Mouse (Mus musculus) ZHBTc4 (cell line): Measurements from ENCODE around the gene Gatad2b.
A peak's percentile ranks its signal among the peaks of the same experiment; 100 is the strongest.
"Not testable (repeated sequence)": the region's sequence is repeated elsewhere in the genome, so short reads cannot be mapped to it uniquely, and the experiment has no call there.

Experiments used
- DNase-seq: peaks from one replicate; pipeline ENCODE4 v3.0.0-alpha.2; 2011; ENCODE audit warnings: low read depth, low spot score

The Gatad2b gene

DNA sequence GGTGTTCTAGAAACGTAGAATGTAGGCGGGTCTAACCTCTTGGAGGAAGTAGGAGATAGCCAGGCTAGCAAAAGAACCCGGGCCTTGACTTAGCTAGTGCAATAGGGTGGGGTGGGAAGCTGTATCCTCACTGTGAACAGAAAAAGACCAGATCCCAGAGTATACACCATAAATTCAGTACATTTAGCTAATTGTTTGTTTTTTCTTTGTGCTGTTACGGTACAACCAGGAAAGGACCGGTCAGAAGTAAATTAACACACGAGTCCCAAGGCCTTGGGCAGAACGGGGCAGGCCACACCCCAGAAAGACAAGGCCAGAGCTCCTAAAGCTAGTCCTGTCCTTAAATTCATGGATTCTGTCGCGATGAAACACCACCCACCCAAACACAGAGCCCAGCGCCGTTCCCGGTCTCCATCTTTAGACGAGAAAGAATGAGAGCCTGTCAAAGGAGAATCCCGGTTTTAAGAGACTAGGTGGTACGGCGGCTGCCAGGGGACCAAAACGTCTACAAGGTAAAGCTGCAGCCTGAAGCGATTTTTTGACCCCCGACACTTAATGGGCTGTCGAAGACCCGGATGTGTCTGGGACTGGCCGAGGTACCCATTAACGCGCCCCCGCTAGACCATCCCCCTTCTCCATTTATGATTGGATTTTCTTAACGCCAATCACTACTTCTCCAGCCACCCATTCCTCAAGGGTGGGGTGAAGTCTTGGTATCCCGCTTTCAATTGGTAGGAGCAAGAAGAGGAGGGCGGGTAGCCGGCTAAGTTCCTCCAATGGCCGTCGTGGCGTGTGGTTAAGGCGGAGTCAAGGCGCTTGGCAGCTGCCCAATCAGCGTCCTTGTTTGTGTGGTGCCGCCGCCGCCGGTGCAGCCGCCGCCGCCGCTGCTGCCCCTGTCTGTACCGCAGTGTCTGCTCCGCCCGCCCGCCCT lies at the start of gene Gatad2b:
Gene Gatad2b, plus strand, starts transcription at position 834 of the 931 bp plus-strand sequence.
- peak; percentile 100 for DNase-seq

DNA sequence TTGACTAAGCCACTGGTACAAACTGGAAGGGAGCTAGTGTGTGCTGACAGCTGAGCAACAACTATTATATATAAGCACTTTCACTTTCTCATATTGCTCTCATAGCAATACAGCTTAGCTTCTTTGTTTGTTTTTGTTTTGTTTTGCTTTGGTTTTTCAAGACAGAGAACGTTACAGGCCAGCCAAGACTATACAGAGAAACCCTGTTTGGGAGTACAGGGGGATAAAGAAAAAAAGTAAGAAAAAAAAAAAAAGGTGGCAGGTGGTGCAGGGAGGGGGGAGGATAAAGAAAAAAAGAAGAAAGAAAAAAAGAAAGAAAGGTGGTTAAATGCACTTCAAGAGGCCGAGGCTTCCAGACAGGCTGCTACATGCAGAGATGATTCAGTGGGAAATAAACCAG lies 47.6 kb upstream of the Gatad2b start:
- no peak for DNase-seq

DNA sequence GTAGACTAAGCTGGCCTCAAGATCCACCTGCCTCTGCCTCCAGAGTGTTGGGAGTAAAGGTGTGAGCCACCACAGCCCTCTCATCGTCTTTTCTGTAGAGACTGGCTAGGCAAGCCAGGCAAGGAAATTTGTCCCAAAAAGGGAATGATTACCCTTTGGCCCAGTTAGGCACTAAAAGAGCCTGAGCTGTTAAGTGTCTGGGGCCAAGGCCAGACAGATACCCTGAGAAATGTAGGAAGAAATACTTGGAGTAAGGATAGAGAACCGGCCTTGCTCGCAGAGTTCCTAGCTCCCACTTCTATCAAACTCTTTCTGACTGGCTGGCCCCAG lies 45.4 kb upstream of the Gatad2b start:
- no peak for DNase-seq

DNA sequence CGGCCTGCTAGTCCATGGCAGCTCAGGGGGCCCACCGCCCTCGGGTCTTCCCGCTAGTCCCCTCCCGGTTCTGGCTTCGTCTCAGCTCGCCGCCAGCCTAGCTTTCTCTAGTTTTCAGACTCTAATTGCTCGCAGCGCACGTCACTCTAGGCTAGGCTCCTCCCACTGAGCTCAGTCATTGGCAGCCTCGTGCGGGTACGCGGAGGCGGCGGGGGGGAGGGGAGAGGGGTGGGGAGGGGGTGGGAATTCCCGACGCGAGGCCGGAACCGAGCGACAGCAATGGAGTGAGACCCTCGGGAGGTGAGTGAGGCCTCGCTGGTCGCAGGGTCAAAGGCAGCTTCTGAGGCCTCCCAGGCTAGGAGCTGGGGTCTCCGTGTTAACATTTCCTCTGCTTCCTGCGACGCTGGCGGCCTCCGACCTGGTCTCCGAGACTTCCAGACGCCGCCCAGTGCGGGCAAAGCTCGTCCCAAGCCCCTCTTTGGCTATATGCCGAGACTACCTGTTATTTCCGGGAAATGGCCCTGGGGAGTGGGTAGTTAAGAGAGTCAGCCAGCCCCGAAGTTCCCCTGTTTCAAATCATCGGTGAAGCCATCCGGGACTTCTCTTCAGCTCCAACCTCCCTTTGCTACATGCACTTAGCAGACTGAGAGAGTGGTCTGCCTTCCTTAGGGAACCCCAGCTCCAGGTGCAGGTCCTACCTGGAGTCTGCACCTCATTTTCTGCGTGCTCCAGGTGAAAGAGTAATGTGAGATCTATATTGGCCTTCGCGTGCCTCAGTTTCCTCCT lies 44.8 kb upstream of the Gatad2b start, which contains the start of gene Slc39a1:
Gene Slc39a1, plus strand, starts transcription at position 213 of the 786 bp plus-strand sequence.
- DNase-seq: peak; percentile 96

DNA sequence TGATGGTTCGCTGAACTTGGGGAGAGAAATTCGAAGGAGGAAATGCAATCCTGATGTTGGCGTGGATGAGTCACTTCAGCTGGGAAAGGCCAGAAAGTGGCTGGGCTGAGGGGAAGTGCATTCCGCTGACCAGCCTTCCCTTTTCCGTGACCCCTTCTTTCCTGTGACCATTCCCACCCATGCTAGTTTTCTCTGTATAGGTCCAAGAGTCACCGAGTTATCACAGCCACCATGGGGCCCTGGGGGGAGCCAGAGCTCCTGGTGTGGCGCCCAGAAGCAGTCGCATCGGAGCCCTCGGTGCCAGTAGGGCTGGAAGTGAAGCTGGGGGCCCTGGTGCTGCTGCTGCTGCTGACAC lies 44.3 kb upstream of the Gatad2b start:
- DNase-seq: no peak

DNA sequence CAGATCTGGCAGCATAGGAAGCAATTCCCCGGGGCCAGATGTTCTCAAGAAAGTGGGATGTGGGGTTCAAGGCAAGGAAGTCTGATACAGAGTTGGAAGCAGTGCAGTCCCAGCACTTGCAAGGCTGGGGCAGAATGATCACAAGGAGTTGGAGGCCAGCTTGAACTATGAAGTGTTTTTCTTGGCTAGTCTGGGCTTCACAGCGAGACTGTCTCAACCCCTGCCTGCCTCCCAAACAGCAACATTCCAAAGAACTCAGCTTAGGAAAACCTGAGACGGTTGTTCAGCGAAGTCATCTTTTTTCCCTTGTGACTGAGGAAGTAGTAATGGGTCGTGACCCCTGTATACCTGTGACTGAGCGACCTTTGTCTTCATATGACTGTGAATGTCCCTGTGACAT lies 42.2 kb upstream of the Gatad2b start:
- DNase-seq: no peak

DNA sequence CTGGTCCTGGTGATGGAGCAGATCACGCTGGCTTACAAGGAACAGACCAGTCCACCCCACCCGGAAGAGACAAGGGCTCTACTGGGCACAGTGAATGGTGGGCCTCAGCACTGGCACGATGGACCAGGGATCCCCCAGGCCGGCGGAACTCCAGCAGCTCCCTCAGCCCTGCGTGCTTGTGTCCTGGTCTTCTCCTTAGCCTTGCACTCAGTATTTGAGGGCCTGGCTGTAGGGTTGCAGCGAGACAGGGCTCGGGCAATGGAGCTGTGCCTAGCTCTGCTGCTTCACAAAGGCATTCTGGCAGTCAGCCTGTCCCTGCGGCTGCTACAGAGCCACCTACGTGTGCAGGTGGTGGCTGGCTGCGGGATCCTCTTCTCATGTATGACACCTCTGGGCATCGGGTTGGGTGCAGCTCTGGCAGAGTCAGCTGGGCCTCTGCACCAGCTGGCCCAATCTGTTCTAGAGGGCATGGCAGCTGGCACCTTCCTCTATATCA lies 41.2 kb upstream of the Gatad2b start:
- DNase-seq: not testable (repeated sequence)

DNA sequence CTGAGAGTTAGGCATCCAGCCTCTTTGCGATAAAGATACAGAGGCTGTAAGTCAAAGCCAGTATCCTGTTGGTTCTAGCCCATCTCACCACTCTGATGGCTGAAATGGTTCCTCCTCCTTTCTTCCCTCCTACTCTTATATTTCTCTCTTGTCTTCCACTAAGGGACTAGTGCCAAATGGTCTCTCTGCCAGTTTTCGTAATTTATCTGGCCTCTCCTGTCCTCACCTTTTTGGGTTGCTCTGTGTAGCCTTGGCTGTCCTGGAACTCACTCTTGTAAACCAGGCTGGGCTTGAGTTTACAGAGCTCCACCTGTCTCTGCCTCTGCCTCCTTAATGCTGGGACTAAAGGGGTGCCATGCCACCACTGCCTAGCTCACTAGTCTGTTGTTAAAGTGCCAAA lies 40.3 kb upstream of the Gatad2b start:
- DNase-seq: not testable (repeated sequence)

DNA sequence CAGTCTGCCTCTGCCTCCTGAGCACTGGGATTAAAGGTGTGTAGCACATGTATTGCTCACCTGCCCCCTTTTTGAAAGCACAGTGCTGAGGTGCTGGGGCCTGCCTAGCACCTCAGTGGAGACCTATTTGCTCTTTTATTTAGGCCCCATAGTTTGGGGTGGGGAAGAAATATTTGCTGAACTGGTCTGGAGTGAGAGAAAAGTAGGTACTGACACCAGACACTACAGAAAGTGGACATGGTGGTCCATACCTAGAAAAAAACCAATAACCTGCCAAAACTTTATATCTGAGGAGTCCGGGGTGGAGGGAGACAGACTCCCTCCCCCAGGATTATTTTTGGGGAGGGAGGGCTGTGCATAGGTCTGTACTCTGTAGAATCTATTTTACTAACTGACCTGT lies 39.8 kb upstream of the Gatad2b start:
- not testable (repeated sequence) for DNase-seq

DNA sequence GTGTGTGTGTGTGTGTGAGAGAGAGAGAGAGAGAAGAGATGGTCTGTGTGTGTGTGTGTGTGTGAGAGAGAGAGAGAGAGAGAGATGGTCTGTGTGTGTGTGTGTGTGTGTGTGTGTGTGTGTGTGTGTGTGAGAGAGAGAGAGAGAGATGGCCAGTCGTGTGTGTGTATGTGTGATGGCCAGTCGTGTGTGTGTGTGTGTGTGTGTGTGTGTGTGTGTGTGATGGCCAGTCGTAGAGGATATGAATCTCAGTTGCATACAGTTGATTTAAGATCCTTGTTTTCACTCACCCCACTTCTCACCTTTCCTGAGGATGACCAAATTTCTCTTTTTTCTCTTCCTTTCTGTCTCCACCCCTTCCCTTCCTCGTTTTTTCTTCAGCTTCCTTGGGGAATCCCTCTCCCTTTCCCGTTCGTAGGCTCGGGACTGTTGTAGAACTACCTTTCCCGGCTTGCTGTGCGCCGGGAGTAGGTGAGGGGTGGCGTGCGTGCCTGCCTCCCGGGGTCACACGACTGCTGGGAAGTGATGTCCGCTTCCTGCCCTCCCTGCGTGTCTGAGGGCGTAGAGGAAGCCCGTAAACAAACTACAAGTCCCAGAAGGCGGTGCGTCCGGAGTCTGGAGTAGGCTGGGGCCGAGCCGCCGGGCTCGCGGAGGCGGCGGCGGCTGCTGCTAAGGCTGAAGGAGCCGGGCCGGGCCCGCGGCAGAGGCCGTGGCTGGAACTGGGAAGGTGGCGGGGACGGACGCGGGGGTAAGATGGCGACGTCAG lies 39.1 kb upstream of the Gatad2b start, which contains the start of gene Crtc2:
Gene Crtc2, plus strand, starts transcription at position 511 of the 766 bp plus-strand sequence.
- DNase-seq: peak; percentile 99

DNA sequence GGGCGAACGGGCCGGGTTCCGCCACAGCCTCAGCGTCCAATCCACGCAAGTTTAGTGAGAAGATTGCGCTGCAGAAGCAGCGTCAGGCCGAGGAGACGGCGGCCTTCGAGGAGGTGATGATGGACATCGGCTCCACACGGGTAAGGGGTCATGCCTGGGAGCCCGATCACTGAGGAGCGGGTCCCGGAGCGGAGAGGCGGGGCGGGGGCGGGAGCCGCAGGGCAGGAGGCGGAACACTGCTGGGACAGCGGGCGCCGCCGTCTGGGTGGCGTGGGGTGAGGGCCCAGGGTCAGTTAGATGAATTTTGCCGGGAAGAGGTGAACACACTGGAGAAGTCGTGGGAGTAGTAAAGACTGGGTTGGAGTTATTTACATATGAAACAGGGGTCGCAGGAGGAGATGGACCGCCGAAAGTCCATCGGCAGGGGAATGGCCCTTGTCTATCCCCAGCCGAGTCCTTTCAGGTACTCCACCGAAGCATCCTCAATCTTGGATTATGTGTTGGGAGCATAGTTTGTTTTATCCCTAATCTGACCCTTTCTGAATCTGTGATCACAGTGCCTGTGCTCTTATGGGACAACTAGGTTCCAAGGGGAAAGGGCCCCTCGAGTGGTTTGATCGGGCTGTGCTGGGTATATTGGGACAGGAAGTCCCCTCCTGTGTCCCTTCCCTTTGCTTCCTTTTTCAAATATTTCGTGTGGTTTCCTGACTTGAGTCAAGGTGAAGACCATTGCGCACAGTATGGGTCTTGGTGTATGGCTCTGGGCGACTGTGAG lies 38.4 kb upstream of the Gatad2b start:
- DNase-seq: peak; percentile 27

DNA sequence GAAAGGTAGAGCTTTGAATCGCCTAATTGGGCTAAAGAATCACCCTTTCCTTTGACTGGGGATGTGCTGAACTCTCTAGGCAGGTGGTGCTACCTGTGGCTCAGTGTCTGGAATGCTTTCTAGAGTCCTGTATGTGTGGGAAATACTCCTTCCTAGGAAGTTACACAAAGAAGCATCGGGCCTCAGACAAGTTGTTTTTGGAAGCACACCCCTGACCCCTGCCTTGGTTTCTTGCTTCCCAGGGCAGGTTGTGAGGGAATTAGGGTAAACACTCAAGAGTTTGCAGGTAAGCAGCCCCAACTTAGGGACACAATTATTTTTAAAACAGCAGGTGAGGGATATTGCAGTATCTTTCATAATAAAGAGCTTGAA lies 37.8 kb upstream of the Gatad2b start:
- no peak for DNase-seq

DNA sequence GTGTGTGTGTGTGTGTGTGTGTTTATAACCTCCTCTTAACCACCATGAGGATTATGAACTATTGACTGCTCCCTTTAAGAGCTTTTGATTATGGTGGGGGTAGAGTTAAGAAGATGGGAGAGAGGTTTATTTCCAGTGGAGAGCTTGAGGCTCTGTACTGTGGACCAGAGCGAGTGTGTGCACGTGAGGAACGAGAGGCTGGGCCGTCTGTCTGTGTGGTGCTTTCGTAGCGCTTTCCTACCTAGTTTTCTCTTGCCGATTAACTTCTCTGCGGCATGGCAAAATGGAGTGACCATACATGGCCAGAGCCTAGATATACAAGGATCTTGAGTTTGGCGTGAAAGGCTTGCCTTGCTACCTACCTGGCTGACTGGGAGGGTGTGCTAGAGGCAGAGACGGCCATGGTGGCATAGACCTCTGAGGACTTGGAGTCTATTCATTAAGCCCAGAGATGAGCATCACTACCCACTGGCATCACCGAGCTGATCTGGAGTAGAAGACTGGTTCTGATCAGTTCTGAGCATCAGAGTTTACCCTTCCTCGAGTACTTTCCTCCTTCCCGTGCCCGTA lies 37.1 kb upstream of the Gatad2b start:
- DNase-seq: no peak

DNA sequence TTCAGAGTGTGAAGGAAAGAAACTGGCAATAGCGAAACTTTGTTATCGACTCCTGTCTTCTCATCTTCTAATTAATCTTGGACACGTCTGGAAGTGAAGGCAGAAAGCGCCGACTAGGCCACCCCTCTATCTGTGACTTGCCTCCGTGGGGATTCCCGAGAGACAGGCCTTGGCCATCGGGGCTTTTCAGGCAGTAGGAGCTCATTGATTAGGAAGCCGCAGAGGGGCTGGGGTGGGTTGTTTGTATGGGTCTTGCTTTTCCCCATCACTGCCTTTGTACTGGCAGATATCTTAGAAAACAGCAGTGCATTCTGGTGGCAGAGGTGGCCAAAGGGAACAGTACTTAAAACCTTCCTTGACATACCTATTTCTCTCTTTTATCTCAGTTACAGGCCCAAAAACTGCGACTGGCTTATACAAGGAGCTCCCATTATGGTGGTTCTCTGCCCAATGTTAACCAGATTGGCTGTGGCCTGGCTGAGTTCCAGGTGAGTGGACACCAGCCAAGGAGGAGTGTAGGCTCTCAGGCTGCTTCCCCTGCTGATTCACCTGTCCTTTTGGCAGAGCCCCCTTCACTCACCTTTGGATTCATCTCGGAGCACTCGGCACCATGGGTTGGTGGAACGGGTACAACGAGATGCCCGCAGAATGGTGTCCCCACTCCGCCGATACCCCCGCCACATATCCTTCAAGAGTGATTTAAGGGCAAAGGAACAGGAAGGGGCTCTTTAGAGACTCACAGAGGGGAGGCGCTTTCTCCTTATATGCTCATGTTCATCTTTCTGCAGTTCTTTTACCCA lies 36.0 kb upstream of the Gatad2b start:
- DNase-seq: no peak

DNA sequence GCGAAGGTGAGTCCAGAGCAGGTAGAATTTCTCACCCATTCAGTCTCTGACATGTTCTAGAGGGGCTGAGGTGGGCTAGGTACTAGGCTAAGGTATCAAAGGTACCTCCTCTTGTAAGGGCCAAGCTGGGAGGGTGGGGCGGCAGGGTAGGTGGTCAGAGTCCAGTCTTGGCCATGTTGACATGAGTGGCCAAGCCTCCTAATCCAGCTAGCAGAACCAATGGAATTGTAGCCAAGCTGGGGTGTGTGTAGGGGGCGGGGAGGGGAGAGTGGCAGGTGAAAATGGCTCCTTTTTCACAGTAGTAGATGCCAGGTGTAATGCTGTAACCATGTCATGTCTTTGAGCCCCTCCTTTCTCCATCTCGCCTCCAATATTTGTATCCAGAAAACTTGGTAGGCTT lies 34.5 kb upstream of the Gatad2b start:
- DNase-seq: no peak

DNA sequence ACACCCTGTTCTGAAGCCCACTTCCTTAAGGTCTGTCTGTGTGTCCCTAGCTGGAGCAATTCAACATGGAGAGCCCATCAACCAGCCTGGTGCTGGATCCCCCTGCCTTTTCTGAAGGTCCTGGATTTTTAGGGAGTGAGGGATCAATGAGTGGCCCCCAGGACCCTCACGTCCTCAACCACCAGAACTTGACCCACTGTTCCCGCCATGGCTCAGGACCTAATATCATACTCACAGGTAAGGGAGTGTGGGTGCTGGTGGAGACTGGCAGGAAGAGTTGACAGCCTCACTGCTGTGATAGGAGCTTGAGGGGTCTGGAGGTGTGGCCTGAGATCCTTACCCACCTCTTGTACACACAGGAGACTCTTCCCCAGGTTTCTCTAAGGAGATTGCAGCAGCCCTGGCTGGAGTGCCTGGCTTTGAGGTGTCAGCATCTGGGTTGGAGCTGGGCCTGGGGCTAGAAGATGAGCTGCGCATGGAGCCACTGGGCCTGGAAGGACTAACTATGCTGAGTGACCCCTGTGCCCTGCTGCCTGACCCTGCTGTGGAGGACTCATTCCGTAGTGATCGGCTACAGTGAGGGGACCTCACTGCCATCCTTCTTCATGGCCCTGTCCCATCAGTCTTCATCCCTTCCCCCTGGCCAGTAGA lies 29.7 kb upstream of the Gatad2b start:
- no peak for DNase-seq

DNA sequence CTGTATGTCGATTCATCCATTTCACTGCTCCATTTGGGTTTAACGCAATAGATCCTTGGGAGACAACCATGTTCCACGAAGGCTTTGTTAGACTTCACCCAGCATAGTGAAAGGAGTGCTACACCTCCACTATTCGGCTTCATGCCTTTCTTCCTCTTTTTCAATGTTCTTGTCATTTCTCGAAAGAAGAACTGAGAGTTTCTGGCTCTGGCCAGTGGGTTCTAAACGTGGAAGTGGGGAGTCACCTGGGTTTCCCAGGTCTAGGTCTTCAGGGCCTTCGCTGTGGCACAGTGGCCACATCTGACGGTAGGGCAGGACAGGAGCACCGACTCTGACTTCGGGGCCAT lies 28.3 kb upstream of the Gatad2b start:
- DNase-seq: no peak

DNA sequence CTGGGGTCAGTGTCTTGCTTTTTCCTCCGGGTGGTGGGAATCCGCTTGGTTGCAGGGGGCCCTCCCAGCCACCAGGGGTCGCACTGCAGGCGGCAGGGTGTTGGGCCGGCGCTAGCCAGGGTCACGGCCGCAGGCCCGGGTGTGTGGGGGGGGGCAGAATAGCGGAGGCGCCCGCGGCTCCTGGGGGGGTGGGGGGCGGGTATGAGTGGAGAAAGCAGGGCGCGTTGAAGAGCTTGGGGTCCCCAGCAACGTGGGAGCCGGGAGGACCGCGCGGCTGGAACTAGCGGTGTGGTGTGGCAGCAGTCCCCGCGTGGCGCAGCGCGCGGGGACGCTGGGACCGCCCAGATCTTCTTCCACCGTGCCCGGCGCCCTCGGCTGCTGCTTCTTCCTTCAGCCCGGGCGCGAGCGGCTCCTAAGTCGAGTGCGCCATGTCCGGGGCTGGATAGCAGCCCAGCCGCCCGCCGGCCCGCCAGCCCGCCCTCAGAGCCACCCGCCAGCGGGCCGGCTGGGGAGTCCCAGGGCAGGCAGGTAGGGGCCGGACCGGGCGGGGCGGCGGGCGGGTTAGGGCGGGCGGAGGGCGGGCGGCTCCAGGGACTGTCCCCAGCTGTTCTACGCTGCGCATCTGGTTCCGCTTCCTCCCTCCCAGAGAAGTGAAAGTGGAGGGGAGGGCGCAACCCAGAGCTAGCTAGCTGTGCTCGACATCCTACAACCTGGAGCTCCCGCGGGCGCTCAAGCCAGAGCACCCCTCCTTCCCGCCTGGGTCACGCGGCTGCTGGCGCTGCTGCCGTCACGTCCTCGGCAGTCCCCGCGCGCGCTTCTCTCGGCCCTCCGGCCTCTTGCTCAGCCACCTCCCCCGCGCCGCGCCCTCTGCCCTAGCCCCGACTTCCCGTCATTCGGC lies 27.7 kb upstream of the Gatad2b start, which contains the start of gene Dennd4b:
Gene Dennd4b, plus strand, starts transcription at position 152 of the 898 bp plus-strand sequence.
- DNase-seq: peak; percentile 89
